Mouse (Mus musculus) kidney, postnatal 14 days (tissue): Measurements from ENCODE around the gene Vcp.

Experiments
- DNase-seq: peaks from one replicate; pipeline ENCODE4 v3.0.0; 2022; ENCODE audit warnings: mixed read lengths

Gene Vcp

DNA sequence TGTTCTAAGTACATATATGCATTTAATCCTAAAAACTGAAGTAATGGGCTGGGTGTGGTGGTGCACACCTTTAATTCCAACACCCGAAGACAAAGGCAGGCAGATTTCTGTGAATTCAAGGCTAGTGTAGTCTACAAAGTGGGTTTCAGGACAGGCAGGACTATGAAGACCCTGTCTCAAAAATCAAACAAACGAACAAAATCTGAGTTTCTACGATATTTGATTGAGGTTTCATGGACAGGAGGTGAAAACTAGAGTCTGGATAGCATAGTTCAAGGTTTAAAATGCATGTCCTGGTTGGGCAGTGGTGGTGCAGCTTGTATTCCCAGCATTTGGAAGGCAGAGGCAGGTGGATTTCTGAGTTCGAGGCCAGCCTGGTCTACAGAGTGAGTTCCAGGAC is 31.0 kb downstream of the Vcp start, which contains the start of gene 1700022I11Rik:
1700022I11Rik (plus strand) TSS at position 301 of the 400 bp plus-strand sequence.
- no peak for DNase-seq

DNA sequence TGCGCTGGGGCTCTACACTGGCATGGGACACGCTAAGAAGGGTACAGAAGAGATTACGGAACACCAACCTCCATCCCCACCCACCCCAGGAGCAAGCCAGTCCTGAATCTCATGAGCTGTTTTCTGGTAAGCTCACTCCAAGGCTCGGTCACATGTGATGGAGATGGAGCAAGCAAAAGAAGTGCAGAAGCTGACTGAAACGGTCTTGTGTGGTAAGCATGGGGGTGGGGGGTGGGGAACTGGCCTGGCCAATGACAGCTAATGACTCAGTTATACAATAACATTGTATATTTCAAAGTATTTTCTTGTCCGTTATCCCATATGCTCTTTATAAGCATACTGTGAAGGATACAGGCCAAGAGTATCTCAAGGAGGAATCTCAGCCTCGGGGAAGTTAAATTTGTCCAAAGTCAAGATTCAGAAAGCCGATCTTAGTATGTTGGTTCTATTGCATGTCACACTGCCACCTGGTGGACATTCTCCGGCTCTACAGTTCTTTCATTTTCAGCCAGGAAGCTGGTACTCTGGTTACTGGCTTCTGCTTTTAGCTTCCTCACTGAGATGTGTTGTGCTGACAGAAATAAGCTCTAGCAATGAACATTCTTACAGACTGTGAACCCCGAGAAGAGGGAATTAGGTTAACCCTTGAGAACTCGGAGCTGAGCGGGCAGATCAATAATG is 35.1 kb downstream of the Vcp start:
- DNase-seq, result peak; percentile 49

DNA sequence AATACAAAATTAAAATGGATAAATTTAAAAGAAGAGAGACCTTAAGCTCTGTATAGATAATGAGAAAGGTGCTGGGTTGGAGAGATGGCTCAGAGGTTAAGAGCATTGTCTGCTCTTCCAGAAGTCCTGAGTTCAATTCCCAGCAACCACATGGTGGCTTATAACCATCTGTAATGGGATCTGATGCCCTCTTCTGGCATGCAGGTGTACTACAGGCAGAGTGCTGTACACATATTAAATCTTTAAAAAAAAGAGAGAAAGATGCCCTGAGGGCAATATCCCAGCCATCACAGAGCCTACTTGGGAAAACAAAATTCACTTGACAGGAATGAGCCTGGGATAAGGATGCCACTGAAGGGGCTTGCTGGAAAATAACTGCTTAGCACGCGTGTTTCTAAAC is 36.8 kb downstream of the Vcp start:
- no peak for DNase-seq

DNA sequence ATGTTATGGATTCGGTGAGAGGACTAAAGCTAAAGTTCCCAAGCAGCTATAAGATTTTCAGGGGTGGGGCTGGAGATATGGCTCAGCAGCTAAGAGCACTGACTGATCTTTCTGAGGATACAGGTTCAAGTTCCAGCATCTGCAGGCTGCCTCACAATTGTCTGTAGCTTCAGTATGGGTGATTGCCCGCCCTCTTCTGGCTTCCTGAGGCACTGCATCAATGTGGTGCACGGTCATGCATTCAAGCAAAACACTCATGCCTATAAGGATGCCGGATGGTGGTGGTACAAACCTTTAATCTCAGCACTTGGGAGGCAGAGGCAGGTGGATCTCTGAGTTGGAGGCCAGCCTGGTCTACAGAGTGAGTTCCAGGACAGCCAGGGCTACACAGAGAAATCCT is 38.7 kb downstream of the Vcp start:
- DNase-seq, result peak; percentile 60

DNA sequence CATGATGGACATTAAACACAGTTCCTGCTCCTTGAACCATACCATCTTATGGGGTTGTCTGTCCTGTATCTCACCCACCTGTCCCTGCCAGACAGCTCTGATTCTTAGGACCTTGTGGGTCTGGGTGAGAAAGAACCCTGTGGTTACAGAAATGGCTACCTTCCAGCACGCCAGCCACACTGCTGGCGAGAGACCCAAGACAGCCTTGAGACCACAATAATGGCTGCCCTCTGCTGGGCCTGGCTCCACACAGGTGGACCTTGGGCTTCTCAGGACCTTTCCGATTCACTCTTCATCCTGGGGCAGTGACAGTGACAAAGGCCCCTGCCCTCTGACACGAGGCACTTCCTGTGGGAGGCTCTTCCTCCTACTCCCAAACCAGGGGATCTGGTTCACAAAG is 40.9 kb downstream of the Vcp start:
- no peak for DNase-seq

DNA sequence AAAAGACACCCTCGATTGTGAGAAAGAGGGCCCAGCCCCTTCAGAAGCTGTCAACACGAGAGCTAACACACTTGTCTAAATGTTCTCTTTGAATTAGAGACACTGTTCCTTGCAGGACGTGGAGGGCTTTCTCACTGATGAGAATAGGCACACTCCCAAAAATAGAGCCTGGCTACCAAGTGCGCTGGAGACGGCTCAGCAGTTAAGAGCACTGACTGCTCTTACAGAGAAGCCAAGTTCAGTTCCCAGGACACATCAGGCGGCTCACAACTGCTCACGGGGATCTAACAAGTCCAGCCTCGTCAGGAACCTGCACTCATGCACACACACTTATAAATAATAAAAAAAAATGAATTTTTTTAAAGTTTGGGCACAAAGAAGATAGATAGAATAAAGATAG is 41.4 kb downstream of the Vcp start:
- no peak for DNase-seq

DNA sequence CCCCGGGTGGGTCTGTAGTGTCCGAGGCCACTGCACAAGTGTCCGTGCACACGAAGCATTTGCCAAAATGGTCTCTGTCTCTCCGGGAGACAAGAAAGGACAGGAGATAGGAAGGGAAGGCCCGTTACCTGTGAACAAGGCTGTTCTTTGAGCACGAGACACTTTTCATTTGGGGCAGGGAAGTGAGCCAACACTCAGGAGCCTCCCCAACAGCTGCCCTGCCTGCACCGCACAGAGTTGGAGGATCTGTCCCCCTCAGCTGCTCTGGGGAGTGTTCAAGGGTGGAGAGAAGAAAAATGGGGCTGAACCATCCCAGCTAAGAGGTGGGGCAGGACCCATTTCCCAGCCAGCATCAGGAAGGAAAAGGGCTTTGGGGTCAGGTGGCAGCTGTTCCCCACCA is 42.3 kb downstream of the Vcp start:
- DNase-seq, result no peak

DNA sequence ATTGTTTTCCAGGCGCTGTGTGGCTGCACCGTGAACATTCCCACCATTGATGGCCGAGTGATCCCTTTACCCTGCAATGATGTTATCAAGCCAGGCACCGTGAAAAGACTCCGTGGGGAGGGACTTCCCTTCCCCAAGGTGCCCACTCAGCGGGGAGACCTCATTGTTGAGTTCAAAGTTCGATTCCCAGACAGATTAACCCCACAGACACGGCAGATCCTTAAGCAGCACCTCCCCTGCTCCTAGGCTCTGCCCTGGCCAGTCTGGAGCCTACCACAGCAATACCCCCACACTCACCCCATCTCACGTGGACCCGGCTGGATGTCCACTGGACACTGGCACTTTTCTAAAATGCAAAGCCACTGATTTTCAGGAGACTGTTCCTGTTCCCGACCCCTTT is 43.0 kb downstream of the Vcp start:
- peak; percentile 32 for DNase-seq

DNA sequence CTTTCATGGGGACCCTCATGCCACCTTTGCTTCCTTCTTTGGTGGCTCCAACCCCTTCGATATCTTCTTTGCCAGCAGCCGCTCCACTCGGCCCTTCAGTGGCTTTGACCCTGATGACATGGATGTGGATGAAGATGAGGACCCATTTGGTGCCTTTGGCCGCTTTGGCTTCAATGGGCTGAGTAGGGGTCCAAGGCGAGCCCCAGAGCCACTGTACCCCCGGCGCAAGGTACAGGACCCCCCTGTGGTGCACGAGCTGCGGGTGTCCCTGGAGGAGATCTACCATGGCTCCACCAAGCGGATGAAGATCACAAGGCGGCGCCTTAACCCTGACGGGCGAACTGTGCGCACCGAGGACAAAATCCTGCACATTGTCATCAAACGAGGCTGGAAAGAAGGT is 43.7 kb downstream of the Vcp start:
- DNase-seq, result no peak

DNA sequence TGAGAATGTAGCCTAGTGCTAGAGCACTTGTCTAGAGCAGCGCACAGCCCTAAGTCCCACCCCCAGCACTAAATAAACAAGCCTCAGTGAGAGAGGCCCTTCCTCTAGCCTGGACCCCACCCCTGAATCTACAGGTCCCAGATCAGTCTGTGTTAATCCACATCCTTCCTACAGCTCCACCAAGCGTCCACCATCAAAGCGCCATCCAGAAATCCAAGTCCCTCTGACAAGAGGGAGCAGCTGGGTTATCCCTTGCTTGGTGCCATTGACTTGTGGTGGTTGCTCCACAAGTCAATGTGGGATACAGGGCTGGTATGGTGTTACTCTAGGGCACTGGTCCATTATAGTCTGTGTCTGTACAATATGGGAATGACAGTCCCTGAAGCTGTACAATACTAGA is 45.1 kb downstream of the Vcp start:
- DNase-seq, result no peak

DNA sequence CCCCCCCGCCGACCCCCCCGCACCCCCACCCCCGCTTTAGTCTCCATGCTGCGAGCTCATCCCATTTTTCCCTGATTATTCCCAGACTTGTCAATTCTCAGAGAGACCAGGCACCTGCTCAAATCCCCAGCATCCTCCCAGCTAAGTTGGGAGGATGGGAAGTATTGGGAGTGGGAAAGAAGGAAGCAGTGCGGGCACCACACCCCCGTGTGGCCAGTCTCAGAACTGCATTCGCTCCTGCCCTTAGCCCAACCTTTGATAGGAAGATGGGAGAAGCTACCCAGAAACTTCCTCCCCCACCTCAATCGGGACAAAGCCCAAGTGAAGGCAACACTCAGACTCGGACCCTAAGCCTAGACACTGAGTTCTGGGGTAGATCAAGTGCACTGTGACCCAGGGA is 46.0 kb downstream of the Vcp start:
- DNase-seq, result peak; percentile 71

DNA sequence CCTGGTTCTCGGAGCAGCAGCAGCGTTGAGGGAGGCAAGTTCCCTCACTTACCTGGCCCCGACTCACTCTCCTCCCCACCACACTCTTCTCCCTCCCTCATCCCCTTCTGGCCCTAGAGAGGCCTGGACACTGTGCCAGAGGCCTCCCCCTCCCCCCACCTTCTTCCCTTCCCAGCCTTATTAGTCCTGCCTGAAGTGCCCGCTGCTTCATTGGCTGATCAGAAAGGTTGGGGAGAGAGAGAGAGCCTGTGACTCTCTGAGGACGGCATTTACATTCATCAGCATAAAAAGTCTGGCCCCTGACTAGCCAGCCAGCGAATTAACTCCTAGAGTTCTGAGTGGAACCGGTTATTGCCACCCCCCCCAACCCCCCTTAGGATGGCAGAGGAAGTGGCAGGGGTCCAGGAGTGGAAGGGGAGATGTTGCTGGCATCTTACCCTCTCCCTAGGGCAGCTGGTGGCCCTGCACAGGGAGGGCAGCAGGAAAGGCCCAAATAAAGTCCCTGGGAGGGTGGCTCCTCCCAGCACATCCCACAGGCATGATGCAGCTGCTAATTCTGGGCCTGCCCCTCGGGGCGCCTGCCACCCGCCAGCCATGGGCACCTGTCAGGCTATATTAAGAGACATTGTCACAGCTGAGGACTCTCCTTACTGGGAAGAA is 46.7 kb downstream of the Vcp start:
- no peak for DNase-seq

DNA sequence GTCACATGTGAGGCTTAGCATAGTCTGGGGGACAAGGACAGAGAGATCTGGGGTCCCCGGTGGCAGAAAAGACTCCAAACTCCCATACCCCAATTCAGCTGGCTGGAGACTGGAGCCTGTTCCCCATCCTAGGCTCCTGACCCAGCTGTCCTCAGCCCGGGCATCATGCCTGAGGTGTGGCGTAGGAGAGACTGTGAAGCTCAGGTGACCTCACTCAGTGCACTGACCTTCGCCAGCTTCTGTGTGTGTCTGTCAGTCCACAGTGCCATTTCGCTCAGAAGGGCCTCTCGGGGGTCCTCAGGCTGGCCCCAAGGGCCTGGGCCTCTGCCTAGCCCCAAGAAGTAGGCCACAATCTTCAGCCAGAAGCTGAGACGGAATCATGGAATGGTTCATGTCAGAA is 47.7 kb downstream of the Vcp start:
- DNase-seq, result no peak

DNA sequence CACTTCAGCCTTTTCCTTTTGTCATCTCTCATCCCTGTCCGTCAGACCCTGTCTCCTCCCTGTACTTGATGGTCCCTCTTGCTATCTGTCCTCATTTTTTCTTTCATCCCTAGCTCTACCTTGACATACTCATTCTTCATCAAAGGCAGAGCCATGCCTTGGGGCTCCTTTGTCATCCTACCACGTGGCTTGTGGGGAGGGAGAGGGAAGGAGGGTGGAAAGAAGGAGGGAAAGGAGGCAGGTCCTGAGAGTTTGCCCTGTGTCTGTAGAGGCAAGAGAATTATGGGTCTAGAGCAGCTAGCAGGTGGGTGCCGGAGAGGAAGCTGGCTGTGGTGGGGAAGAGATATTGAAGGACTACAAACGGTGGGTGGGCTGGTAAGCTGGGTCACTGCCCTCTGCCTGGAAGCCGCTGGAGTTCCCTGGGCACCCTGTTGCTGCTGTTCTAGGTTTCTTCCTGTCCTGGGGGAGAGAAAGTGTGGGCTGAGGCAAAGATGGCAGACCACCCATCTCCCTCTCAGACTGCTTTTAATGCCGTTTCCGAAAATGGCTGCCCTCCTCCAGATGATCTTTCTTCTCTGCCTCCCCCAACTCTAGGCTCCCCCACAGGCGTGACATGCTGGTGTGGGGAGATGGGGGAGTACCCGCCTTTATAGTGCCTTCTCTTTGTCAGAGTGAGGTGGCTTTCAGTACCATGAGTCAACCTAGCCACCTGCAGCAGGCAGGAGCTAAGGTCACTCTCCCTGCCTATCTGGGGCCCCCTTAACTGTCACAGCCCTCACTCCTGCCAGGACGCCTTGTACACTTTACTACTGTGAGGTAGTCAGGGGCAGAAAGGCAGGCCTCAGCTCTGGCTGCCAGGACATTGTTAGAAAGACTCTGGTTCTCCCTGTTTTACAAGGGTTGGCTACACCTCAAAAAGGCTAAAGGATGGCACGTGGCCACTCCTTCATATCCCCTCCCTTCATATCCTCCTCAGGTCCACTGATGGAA is 48.8 kb downstream of the Vcp start:
- DNase-seq, result no peak

DNA sequence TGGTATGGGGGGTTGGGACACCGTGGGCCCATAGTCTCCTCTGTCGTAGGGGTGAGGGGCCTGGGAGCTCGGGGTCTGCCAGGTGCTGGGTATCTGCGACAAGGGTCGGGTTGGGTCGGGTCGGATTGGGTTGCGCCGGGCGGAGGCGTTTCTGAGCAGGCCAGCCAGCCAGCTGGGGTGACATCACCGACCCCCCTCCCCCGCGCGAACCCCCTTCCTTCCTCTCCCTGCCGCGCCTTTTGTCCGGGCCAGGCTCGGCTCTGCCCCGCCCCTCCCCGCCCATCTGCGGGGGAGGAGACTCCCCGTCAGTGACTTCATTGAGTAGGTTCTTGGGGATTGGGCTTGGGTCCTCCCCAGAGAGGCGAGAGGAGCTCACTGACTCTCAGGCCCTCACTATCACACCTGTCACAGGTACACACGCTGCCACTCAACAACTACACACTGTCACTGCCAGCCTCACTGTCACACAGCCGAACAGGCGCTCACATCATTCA is 50.2 kb downstream of the Vcp start:
- DNase-seq, result peak; percentile 91

DNA sequence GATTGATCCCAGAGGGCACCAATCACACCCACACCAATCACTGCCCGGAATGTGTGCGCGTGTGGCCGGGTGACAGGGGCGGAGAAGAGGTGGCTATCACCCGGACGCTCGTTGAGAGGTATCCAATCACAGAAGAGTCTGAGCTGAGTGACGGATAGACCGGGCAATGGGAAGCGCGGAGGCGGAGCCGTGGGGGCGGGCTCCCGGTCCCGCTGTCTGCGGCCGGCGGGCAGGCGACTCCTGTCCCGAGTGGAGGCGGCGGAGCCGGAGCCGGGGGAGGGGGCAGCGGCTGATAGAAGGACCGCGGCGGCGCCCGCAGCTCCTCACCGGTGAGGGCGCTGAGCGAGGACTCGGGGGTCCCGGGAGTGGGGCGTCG is 50.6 kb downstream of the Vcp start, which contains the start of gene Dnajb5:
Dnajb5 (plus strand) TSS at position 139 of the 376 bp plus-strand sequence.
- DNase-seq, result peak; percentile 98

DNA sequence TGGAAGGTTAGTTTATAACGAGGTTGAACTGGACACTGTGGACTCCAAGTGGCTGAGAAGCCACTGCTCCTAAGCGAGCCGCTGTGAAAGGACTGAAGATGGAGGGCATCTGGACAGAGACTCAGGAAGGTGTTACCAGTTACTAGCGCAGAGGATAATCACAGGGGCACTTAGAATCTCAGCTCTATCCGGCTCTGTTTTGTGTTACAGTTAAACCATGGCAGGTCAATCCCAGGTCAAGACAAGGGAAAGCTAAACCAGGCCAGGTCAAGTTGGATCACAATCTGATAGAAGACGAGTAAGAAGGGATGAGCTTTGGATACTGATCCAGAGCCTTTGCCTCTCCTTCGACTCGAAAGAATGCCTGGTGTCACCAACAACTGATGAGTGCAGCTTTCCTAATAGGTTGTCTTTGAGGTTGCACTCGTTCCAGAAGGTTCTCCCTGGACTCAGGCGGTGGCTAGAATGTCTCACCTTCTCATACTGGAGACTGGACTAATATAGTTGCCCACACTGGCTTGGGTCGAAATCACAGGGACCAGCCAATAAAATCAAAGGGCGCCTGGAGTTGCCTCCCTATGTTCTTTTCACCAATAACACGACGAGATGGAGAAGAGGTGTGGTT is 51.1 kb downstream of the Vcp start:
- no peak for DNase-seq

DNA sequence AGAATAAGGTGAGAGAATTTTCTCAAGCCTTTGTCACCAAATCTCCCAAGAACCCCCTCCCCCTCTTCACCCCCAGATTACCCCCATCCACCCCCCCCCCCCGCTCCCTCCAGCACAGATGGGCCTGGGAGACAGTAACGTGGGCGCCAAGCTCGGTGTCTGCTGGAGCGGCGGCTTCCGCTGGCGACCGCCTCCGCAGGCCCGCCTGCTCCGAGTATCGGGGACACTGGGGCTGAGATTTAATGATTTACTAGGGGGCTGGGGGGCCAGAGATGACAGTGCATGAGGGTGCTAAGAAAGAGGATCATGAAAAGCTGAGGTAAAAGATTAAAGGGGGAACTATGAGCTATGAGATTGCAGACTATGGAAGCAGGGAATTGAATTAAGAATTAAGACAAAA is 51.8 kb downstream of the Vcp start:
- DNase-seq, result no peak

DNA sequence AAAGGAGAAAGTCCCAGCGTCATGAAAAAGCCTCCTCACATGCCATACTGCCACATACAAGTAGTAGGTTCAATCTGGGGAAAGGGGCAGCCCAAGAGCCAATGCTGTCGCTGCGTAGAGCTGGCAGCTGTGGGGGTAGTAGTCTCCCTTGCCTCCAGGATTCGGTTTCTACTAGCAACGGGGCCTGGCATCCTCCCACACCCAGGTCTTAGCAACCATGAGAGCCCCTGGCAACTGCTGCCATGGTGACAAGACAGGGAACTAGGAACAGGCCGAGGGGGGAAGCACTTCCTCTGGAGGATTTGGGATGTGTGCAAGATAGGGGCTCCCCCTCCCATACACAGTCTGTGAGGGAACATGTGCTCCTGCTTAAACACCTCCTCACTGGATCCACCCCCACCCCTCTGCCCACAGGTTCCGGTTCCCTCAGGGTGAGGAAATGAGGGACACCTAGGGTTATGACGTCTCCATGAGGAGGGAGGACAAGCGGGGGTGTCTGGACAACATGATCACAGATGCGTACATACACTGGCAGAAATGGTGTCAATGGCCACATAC is 53.5 kb downstream of the Vcp start:
- no peak for DNase-seq

DNA sequence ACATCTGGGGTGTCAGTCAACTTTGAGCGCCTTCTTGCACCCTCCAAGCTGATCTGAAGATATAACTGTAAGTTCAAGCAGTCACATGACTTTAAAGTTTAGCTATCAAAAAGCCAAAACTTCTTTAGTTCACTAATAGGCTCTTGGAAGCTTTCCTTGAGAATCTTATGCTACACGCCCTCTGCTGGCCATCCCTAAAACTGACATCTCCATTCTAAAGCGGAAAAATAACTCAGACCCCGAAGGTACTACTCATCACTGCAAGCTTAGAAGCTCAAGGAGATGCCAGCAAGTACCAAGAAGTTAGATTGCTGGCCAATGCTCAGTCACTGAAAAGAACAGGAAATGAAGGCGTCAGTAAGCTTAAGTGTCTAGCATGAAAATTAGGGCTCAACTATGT is 54.4 kb downstream of the Vcp start:
- DNase-seq, result peak; percentile 51

DNA sequence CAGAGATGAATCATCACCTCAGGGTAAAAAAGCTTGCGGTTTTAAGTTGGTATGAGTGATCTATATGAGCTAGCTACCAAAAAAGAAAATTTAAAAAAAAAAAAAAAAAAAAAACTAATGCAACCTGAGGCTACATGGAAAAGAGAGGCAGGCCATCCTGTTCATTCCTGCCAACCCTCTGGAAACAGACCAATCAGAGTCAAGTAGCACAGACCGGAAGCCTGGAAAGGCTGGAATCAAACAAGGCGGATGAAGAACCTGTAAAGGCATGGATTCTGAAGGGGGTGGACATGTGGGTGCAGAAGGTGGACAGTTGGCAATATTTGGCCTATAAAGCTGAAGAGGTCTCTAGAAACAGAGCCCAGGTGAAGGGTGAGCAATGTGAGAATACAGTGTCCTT is 54.9 kb downstream of the Vcp start:
- DNase-seq, result no peak

DNA sequence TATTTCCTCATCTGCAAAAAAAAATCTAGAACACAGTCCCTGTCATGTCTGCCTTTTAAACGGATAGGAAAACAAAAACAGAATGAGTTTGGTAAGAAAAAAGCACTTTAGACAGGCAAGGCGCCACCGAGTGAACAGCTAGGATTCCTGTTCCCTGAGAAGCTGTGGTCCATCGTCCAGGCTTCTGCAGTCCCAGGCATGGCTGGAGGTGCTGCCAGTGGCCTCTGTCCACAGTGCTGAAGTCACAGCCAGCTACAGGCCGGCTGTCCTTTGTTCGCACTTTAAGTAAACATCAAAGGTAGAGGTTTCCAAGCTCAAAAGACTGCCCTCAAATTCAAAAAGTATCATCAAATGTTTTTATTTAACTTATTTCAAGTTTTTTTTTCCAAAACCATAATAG is 55.3 kb downstream of the Vcp start:
- DNase-seq, result peak; percentile 58

DNA sequence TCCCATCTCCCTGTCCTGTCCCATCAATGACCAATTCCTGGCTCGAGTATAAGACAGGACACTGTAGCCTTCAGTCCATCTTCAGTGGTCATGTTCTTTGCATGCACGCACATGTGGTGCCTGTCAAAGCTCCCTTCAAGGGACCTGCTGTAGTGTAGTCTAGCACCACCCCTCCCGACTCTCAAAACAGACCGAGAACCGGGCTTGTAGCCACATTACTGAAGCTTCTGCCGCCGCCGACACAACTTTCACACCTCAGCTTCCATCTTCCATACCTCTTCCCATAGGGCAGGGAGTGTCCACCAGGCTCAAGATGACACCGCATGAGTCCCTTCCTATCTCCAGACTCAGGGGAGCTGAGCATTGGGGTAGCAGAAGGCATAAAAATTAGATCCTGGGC is 56.1 kb downstream of the Vcp start:
- no peak for DNase-seq
